Mouse (Mus musculus) v-Abl transformed pro-B cells (cell line): ENCODE data around the gene Ciao2a.

Source experiments
- in situ Hi-C, 2 experiments: fragments of 400-800 bp; cut with MboI; formaldehyde crosslinking; loops; one replicate each; pipeline ENCODE4 v1.15.1; 2025; ENCODE audit not compliant: unreplicated experiment in 2 of 2

The Ciao2a gene

GRCm38 (mm10) chr9:66119498-66119897 is 6.9 kb upstream of the Ciao2a start:
- in situ Hi-C loops, result no loop called here

- in situ Hi-C loops, result no loop called here
These were observed 6.3 kb upstream of the Ciao2a start for GRCm38 (mm10) chr9:66120106-66120505.

DNA sequence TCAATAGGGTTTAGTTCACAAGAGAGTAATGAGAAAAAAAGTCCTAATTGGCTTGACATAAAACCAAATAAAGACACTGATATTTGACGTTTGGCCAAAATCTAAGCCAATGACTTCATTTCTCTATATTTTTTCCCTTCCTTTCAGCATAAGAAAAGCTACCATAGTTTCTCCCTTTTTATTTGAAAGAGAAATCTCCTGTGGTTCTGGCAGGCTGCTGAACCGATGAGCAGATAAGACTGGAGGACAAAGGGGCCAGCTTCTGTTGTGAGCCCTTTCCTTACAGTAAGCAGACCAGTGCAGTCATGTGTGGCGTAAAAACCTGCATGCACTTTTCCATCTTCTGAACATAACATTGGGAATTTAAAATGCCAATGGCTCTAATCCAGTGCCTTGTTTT is 5.5 kb upstream of the Ciao2a start:
- in situ Hi-C loops, result no loop called here

GRCm38 (mm10) chr9:66121421-66121820 is 5.0 kb upstream of the Ciao2a start:
- in situ Hi-C loops, result no loop called here

- in situ Hi-C loops, result no loop called here
These were observed 2.8 kb upstream of the Ciao2a start for GRCm38 (mm10) chr9:66123648-66124047.

- in situ Hi-C loops, result no loop called here
These were observed 2.3 kb upstream of the Ciao2a start for GRCm38 (mm10) chr9:66124111-66124531.

GRCm38 (mm10) chr9:66124681-66125542 is 1.5 kb upstream of the Ciao2a start:
- in situ Hi-C loops, result loop anchor here in 1 of 2 experiments (25.0 kb wide), 1 partner anchor 587 kb away; the partner anchor contains the start of gene Car12

GRCm38 (mm10) chr9:66125543-66126455 is 612 bp upstream of the Ciao2a start:
- in situ Hi-C loops, result loop anchor here in 1 of 2 experiments (25.0 kb wide), 1 partner anchor 587 kb away; the partner anchor contains the start of gene Car12

GRCm38 (mm10) chr9:66127193-66127546 is 759 bp downstream of the Ciao2a start:
- in situ Hi-C loops, result loop anchor here in 1 of 2 experiments (25.0 kb wide), 1 partner anchor 585 kb away; the partner anchor contains the start of gene Car12

DNA sequence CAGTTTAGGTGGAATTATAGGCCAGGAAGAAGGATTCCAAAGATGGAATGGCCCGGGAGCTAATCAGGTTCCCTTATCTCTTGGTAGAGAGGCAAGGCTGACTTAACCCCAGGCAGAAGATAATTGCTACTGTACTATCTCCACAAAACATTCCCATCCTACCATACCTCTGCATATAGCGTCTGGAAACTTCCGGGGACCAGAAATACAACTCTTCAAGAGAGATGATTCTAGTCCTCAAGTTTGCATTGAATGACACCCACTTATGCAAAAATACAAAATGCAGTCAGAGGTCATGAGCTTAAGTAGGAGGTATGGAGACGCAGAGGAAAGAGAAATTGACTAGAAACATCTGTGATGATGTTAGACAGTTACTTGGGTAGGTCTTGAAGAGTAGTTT is 1.5 kb downstream of the Ciao2a start:
- in situ Hi-C loops, result loop anchor here in 1 of 2 experiments (25.0 kb wide), 1 partner anchor 584 kb away; the partner anchor contains the start of gene Car12

- in situ Hi-C loops, result loop anchor here in 1 of 2 experiments (10.0 to 25.0 kb wide), 2 partner anchors 581 to 853 kb away; partner anchors contain the start of gene Car12
These were observed 5.1 kb downstream of the Ciao2a start for GRCm38 (mm10) chr9:66131466-66131865.

GRCm38 (mm10) chr9:66135967-66136366 is 9.6 kb downstream of the Ciao2a start:
- in situ Hi-C loops, result loop anchor here (5.0 to 25.0 kb wide), 3 partner anchors 576 to 849 kb away; partner anchors contain the start of gene Car12 (in 1 of the 2)

DNA sequence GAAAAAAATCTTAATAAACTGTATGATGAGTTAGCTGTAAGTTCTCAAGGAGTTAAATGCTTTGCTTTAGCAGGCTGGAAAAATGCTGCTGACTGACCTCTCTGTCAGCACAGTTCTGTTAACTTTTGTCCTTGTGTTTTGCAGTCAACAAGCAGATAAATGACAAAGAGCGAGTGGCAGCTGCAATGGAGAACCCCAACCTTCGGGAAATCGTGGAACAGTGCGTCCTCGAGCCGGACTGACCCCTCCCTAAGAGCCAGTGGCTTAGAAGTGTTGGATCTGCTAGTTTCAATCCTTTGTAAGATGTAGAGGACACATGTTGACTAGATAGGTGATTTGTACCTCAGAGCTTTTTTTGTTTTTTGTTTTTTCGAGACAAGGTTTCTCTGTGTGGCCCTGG is 11.8 kb downstream of the Ciao2a start:
- in situ Hi-C loops, result loop anchor here (5.0 to 25.0 kb wide), 3 partner anchors 574 to 847 kb away; partner anchors contain the start of gene Car12 (in 1 of the 2)

DNA sequence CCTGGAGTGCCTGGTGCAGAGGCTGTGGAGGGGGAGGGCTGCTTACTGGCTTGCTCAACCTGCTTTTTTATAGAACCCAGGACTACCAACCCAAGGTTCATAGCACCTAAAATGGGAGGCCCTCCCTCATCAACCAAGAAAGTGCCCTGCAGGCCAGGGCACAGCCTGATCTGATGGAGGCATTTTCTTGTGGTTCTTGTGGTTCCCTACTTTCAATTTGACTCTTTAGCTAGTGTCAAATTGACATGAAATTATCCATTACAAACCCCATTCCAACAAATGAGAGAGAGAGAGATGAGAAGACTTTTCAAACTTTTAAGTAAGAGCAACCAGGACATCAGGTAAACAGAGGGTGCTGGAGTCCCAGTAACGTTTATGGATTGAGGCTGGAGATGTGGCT is 15.9 kb downstream of the Ciao2a start:
- in situ Hi-C loops, result loop anchor here (5.0 to 25.0 kb wide), 8 partner anchors 313 to 843 kb away; partner anchors contain the start of genes Aph1b (in 1 of the 2), Car12 (in 1 of the 2) and Gm10647 (in 1 of the 2)

DNA sequence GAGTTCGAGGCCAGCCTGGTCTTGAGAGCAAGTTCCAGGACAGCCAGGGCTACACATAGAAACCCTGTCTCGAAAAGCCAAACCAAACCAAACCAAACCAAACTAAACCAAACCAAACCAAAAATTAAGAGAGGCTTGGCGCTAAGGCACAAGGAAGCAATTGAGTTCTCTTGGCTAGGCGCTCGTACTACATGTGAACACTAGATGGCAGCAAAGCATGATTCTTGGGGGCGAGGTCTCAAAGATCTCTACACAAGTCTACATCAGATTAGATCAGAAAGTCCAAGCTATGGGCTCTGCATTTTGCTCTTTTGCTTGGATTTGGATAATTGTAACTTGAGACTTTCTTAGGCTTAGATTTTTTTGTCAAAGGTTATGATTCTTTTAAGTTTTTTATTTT is 17.8 kb downstream of the Ciao2a start:
- in situ Hi-C loops, result loop anchor here (5.0 to 25.0 kb wide), 8 partner anchors 311 to 841 kb away; partner anchors contain the start of genes Aph1b (in 1 of the 2), Car12 (in 1 of the 2) and Gm10647 (in 1 of the 2)

- in situ Hi-C loops, result loop anchor here (10.0 to 25.0 kb wide), 7 partner anchors 309 to 839 kb away; partner anchors contain the start of genes Aph1b (in 1 of the 2), Car12 (in 1 of the 2) and Gm10647 (in 1 of the 2)
These were observed 19.7 kb downstream of the Ciao2a start for GRCm38 (mm10) chr9:66146141-66146540.

DNA sequence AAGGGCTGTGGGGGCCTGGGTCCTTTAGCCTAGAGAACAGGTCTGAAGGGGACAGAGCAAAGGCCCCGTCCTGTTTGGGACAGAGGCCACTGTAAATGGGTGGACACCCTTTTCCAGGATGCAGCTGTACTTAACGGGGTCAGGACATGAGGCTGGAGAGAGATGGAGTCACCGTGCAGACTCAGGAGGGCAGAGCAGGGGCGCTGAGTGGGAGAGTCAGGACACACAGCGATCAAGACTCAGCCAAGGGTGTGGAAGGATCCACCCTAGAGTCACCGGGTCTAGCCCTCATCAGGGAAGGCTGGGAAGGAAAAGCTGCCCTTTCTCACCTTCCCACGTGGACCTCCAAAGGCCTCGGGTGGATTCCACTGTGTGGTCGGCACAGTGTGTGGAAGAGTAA is 25.6 kb downstream of the Ciao2a start:
- in situ Hi-C loops, result loop anchor here in 1 of 2 experiments (25.0 kb wide), 2 partner anchors 135 to 235 kb away; no protein-coding TSS in a partner anchor

DNA sequence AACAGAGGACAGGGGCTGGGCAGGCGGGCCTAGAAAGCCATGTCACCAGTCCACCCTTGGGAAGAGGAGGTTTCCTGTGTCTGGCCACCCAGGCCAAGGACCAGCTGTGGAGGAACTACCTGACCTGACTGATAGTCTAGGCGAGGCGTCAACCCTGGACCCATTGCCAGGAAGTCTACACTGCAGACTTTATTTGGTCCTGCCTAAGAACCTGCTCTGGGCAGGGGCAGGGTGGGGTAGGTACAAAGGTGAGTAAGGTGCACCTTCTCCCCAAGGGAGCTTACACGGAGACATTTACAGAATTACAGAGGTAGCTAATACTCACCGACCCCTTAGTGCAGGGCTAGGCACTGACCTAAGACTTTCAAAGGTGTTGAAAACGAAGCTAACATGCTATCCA is 27.2 kb downstream of the Ciao2a start:
- in situ Hi-C loops, result loop anchor here in 1 of 2 experiments (25.0 kb wide), 2 partner anchors 134 to 234 kb away; no protein-coding TSS in a partner anchor

- in situ Hi-C loops, result loop anchor here in 1 of 2 experiments (25.0 kb wide), 2 partner anchors 133 to 233 kb away; no protein-coding TSS in a partner anchor
These were observed 27.6 kb downstream of the Ciao2a start for GRCm38 (mm10) chr9:66154013-66154412.

GRCm38 (mm10) chr9:66155534-66155933 is 29.1 kb downstream of the Ciao2a start:
- in situ Hi-C loops, result loop anchor here in 1 of 2 experiments (25.0 kb wide), 2 partner anchors 132 to 232 kb away; no protein-coding TSS in a partner anchor
